Mouse (Mus musculus) activated CD4-positive, CD25-positive, alpha-beta regulatory T cell (primary cell): ENCODE results near the gene Cabp4. TPM values are rescaled to one million over a fixed set of nuclear protein-coding genes. Genes with fewer than 3 reads are reported as not detected.

Experiments used
- polyA plus RNA-seq, 2 experiments: library from polyadenylated mRNA; unstranded; fragments of 100-300 nt; shearing (Covaris generic); gene quantifications; one replicate each; pipeline ENCODE4 v1.2.1; 2017

Gene Cabp4
- under 1 TPM; 0.16 to 0.52 TPM for polyA plus RNA-seq

DNA sequence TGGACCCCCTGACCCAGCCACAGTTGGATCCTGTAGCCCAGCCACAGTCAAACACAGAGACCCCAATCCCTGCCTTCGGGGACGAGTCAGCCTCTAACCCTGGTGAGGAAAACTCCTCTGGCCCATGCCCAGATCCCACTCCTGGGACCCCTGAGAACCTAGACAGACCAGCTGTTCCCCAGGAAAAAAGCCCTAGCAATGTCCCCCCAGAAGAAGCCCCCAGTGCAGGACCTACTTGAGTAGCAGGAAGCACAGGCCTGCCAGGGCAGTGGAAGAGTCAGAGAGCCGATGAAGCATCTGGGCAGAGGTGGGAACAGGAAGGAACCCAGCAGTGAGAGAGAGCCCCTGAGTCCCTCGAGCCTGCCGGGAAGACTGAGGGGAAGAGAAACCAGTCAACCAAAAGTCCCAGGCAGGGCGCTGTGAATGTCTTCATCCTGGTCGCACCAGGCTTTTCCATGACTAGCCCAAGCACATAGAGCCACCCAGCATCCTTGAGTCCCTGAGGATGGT, at the start of gene Cabp4:
TSS of gene Cabp4 (minus strand) at position 275 of the 510 bp plus-strand sequence.

DNA sequence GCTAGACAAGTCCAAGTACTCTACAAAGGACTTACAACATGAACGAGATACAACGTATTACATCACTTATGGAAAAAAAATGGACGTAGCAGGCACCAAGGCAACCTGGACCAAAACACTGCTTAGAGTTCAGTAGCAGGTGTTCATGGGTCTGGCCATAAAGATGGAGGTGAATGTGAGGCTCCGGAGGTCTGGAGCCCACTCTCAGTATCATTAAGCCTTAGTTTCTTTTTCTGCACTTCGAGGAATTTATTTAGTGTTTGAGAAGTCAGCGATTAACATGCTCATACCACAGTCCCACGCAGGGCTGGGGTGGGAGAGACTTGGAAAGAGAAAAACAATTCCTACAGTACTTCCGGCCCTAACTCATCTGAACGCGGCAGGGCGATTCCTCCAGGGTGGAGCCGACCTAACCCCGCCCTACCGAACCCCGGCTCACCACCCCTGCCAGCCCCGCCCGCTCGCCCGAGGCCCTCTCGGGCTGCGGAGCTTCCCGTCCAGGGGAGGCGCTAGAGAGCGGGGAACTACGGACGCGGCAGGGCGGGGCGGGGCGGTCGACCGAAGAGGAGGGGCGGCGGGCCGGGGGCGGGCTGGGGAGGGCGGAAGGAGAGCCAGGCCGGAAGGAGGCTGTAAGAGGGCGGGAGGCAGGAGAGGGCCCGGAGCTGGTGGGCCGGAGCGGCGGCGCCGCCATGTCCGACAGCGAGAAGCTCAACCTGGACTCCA, 47.9 kb upstream of the Cabp4 start, which contains the start of gene Ppp1ca:
TSS of gene Ppp1ca (plus strand) at position 538 of the 723 bp plus-strand sequence.

DNA sequence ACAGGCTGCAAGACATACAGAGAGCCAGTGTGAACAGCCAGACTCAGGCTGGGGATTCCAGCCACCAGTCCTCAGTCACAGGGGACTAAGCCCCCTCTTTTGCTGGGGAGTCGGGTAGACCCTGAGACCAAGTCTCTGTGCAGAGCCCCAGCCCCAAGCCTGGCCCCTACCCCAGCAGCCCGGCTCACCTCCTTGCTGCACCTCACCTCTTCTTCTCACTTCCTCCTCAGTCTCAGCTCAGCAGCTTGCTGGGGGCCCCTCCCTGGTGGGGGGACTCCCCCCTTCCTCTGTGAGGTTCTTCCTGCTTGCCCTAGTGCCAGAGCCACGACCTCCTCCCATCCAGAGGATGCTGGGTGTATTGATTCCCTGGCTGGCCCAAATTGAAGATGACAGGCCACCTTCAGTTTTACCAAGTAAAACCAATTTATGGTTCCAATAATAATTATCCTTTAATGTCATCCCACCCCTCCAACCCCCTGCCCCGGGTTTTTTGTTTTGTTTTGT, 47.0 kb upstream of the Cabp4 start, which contains the start of gene Tbc1d10c:
TSS of gene Tbc1d10c (minus strand) at position 454 of the 504 bp plus-strand sequence.

DNA sequence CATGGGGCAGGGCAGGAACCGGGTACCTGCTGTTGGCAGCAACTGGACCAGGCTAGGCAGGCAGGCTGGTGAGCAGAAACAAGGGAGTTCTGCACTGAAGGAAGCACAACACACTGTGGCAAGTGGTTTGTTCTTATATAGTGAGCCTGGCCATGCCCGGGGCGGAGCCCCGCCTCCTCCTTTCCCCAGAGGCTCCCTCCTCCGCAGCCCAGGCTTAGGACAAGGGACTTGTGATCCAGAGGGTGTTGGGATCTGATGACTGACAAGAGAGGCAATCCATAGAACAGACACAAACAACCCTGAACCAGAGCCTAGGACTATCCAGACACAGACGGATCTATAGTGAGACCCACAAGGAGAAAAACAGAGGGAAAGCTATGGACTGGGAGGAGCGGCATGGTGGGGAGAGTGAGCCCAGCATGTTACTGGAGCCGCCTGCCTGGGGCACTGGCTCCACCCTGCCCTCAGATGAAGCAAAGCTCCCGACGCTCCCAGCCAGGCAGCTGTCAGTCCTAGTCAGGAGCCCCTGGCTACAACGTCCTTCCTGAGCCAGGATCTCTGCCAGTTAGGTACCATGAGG, 31.6 kb upstream of the Cabp4 start, which contains the start of gene Carns1:
TSS of gene Carns1 (minus strand) at position 112 of the 580 bp plus-strand sequence.

DNA sequence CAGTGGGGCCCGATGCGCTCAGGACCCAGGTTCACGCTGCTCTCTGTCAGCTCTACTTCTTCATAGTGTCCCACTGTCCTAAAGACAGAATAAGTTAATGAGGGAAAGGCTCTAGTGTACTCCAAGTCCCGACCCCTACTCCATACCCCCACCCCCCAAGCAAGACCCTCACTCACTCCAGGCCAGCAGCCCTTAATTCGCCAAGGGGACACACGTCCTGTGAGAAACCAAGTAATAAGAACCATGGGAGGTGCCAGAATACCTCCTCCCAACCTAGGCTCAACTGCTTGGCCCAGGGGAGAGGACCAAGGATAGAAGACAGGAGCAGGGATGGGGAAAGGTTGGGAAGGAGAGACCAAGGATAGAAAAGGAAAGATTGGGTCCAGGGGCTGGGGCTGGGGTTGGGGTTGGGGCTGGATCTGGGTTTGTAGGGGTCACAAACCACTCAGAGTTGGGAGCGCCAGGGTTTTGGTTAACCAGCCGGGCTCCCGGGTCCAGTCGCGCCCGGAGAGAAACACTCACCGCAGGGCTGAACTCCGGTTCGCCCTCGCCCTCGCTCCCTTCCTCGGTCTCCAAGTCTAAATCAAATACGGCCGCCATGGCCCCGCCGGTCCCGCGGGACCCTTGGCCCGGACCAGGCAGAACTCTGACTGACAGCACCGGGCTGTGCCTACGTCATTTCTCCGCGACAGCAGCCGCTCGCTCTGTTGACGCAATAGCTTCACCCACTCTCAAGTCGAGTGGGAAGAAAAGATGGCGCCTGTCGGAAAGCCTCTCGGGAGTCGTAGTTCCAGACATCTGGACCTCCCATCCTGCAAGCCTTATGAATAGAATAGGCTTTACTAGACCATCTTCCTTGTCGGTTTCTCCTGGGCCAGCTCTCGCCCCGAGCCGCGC, 19.1 kb upstream of the Cabp4 start, which contains the start of gene Rps6kb2:
TSS of gene Rps6kb2 (minus strand) at position 709 of the 897 bp plus-strand sequence.

DNA sequence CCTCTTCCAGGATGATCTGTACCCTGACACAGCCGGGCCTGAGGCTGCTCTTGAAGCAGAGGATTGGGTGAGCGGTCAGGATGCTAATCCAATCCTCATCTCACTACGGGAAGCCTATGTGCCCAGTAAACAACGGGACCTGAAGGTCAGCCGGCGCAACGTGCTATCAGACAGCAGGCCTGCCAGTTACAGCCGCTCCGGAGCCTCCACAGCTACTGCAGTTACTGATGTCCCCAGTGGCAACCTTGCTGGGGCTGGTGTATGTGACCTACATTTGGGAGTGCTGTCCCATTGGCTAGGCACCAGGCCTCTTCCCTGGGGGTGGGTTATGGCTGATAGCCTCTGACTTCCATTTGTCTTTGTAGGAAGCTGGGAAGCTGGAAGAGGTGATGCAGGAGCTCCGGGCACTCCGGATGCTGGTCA, 9.4 kb upstream of the Cabp4 start, which contains the start of gene Ptprcap:
TSS of gene Ptprcap (plus strand) at position 373 of the 423 bp plus-strand sequence.

DNA sequence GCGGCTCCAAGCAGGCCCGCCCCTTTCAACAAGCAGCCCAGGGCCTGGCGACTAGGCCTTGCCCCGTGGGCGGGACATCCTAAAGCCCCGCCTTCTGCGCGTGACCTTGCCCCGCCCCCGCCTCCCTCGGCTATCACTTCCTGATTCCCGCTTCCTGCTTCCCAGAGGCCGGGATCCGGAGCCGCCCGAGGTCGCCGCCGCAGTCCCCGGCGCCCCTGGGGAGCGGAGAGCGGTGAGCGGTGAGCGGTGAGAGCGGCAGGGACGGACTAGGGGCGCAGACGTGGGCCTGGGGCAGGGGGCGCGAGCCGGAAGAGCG, 4.6 kb upstream of the Cabp4 start, which contains the start of gene Coro1b:
TSS of gene Coro1b (plus strand) at position 129 of the 316 bp plus-strand sequence.

DNA sequence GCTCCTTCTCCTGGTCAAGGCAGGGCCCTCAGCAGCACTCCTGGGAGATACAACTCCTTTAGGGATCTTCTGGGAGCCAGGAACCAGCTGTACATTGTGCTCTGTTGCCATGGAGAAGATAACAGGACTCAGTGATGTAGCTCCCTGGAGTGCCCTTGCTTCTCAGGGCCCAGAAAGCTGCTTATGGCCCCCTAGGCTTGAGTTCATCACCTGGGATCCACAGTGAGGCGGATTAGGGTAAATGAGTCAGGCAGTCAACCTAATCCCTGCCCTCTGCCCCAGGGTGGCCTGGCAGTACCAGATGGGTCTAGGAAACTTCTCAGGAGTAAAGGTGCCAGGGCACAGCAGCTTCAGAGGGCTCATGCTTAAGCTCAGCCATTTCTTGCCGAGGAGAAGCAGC, 4.4 kb downstream of the Cabp4 start, which contains the start of gene Gpr152:
TSS of gene Gpr152 (plus strand) at position 342 of the 400 bp plus-strand sequence.

DNA sequence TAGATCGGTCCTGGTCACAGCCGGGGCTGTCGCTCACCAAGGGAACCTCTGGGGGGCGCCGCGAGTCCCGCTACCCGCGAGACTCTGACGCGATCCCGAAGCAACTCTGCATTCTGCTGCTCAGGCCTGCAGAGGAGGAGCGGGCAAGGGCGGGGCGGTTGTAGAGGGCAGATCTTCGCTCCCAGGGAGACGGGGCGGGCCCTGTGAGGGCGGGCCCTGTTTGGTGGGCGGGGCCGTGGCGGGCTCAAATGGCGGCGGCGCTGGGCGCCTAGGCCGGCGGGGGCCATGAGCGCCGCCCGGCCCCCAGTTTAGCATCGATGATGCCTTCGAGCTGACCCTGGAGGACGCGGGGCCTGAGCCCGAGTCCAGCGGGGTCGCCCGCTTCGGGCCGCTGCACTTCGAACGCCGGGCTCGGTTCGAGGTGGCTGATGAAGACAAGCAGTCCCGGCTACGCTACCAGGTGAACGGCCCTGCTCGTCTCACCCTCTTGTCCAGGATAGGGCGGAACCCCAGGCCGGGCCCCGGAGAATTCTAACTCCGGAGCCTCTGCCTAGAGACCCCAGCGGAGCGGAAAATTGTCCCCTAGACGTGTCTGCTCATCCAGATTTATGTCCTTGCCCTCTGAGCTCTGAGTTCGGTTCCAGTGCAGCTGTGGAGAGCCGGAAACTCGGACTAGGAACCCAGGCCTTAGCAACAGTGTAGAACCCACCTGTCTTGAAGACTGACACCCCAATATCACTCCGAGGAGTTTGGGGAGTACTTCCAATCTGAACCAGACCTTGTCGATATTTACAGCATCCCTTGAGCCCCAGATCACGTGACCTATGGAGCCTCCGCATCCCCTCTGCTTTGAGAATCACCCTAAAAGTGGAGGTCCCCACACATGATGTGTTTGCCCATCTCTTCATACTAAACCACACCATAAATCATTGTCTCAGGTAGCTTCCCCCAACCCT, 17.8 kb downstream of the Cabp4 start, which contains the start of gene Aip:
TSS of gene Aip (minus strand) at position 118 of the 956 bp plus-strand sequence.

DNA sequence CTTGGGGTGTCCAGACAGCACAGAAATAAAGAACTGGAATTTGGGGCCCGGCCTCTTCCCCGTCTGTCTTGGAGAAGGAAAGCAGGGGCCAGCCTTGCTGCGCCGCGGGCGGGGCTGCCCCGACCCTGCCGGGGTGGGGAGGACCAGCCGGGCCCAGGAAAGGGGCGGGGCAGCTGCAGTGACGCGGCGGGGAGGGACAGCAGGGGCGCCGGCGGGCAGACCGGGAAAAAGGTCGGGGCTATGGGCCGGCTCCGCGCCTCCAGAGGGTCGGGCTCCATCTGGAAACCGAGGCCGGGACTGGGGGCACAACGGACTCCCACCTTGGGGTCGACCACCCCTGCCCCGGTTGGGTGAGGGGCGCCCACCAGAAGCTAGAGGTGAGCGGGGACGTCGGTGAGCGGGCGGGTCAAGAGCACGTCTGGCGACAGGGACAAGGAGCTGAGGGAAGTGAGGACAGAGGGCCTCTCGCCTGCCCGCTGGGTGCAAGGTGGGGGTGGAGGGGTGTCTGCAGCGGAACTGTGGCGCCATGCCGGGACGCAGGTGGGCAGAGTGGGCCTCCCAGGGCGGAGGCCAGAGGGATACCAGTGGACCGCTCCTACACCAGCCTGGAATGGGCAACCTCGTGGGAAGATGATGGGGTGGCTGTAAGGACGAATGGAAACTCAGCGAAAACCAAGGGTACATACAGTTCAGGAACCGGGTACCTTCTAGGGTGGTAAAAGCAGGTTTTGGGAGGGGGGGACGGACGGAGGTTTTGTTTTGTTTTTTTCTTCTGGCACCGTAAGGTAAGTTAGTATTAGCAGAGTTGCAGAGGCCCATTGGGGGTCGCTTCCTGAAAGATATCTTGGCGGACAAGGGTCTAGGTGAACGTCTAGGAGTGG, 43.8 kb downstream of the Cabp4 start, which contains the start of gene Pitpnm1:
TSS of gene Pitpnm1 (plus strand) at position 162 of the 881 bp plus-strand sequence.

DNA sequence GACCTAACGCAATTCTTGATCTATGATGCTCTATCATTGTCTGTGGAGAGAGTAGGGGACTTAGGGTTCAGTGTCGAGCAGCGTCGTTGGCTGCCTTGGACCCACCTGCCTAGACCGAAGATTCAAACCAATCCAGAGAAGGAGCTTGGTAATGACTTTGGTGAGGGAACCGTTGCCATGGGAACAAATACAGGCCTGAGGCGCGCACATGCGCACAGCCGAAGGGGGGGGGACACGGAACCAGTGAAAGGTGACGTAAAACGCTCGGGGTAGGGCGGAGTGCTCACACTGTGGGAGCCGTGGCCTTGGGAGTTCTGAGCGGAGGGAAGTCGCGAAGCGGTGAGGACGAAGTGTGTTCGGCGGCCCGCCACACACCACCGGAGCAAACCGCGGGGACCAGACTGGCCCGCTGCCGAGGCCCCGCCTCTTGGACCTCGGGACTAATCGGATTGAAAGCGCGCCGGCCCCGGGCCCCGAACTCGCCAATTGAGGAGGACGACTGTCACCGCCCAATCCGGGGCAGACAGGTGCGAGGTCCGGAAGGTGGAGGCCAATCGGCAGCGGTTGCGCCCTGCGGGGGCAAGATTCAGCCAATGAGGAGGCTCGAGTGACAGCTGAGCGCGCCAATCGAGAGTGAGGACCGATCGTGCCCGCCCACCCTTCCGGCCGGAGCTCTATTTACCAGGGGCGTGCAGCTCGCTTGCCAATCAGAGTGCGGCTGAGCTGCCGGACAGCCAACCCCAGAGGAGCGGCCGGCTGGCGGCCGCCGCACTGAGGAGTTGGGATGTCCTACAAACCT, 47.0 kb downstream of the Cabp4 start, which contains the start of gene Cdk2ap2:
TSS of gene Cdk2ap2 (plus strand) at position 541 of the 799 bp plus-strand sequence.

Other genes with a start within 250 kb of the Cabp4 start
- 10 to 100 TPM; 58.6 to 70.8 TPM for gene Tcirg1, start 236.9 kb downstream of the Cabp4 start, polyA plus RNA-seq
- 100 to 1,000 TPM; 218 to 241 TPM for gene Ndufs8, start 231.3 kb downstream of the Cabp4 start, polyA plus RNA-seq
- gene Aldh3b1, start 214.2 kb downstream of the Cabp4 start, polyA plus RNA-seq: 1 to 10 TPM in 1 of 2 experiments, under 1 TPM in 1; 0.63 to 1.3 TPM
- 10 to 100 TPM; 24.4 to 40.8 TPM for gene Unc93b1, start 208.8 kb downstream of the Cabp4 start, polyA plus RNA-seq
- under 1 TPM in 1 of 2 experiments, not detected in 1; 0.20 TPM for gene Aldh3b3, start 185.4 kb downstream of the Cabp4 start, polyA plus RNA-seq
- not detected for gene Aldh3b2, start 171.7 kb downstream of the Cabp4 start, polyA plus RNA-seq
- gene Acy3, start 157.5 kb downstream of the Cabp4 start, polyA plus RNA-seq: under 1 TPM in 1 of 2 experiments, not detected in 1; 0.66 TPM
- under 1 TPM in 1 of 2 experiments, not detected in 1; 0.12 TPM for gene Tbx10, start 151.3 kb downstream of the Cabp4 start, polyA plus RNA-seq
- gene Nudt8, start 143.5 kb downstream of the Cabp4 start, polyA plus RNA-seq: 10 to 100 TPM; 11.5 to 24.3 TPM
- gene Gm49405, start 143.4 kb downstream of the Cabp4 start, polyA plus RNA-seq: 1 to 10 TPM in 1 of 2 experiments, under 1 TPM in 1; 0.42 to 2.4 TPM
- 1 to 10 TPM in 1 of 2 experiments, under 1 TPM in 1; 0.52 to 4.1 TPM for gene Doc2g, start 140.7 kb downstream of the Cabp4 start, polyA plus RNA-seq
- 100 to 1,000 TPM; 134 to 170 TPM for gene Ndufv1, start 131.2 kb downstream of the Cabp4 start, polyA plus RNA-seq
- gene Gstp1, start 106.0 kb downstream of the Cabp4 start, polyA plus RNA-seq: 100 to 1,000 TPM; 602 to 648 TPM
- gene Gstp2, start 98.0 kb downstream of the Cabp4 start, polyA plus RNA-seq: 10 to 100 TPM in 1 of 2 experiments, 1 to 10 TPM in 1; 2.0 to 12.8 TPM
- gene Gstp3, start 84.5 kb downstream of the Cabp4 start, polyA plus RNA-seq: 100 to 1,000 TPM; 132 to 137 TPM
- not detected for gene Cabp2, start 62.5 kb downstream of the Cabp4 start, polyA plus RNA-seq
- gene Cdk2ap2, start 46.9 kb downstream of the Cabp4 start, polyA plus RNA-seq: 100 to 1,000 TPM; 721 to 747 TPM
- gene Pitpnm1, start 44.0 kb downstream of the Cabp4 start, polyA plus RNA-seq: 100 to 1,000 TPM; 256 to 279 TPM
- 100 to 1,000 TPM; 195 to 206 TPM for gene Aip, start 18.2 kb downstream of the Cabp4 start, polyA plus RNA-seq
- gene Gpr152, start 4.2 kb downstream of the Cabp4 start, polyA plus RNA-seq: not detected
- gene Coro1b, start 4.6 kb upstream of the Cabp4 start, polyA plus RNA-seq: 100 to 1,000 TPM; 293 to 521 TPM
- gene Ptprcap, start 9.6 kb upstream of the Cabp4 start, polyA plus RNA-seq: 1,000 to 10,000 TPM; 1,707 to 1,870 TPM
- gene Rps6kb2, start 19.3 kb upstream of the Cabp4 start, polyA plus RNA-seq: 10 to 100 TPM; 43.4 to 45.2 TPM
- 10 to 100 TPM; 11.8 to 20.0 TPM for gene Carns1, start 31.4 kb upstream of the Cabp4 start, polyA plus RNA-seq
- 100 to 1,000 TPM; 624 to 764 TPM for gene Tbc1d10c, start 47.3 kb upstream of the Cabp4 start, polyA plus RNA-seq
- gene Ppp1ca, start 48.0 kb upstream of the Cabp4 start, polyA plus RNA-seq: 1,000 to 10,000 TPM; 1,254 to 1,335 TPM
- gene Rad9a, start 57.6 kb upstream of the Cabp4 start, polyA plus RNA-seq: 10 to 100 TPM; 43.8 to 69.5 TPM
- 10 to 100 TPM; 20.4 to 31.3 TPM for gene Clcf1, start 70.2 kb upstream of the Cabp4 start, polyA plus RNA-seq
- not detected for gene AC109138.7, start 70.3 kb upstream of the Cabp4 start, polyA plus RNA-seq
- 100 to 1,000 TPM; 124 to 142 TPM for gene Pold4, start 87.9 kb upstream of the Cabp4 start, polyA plus RNA-seq
- 1 to 10 TPM in 1 of 2 experiments, under 1 TPM in 1; 0.61 to 1.4 TPM for gene Ssh3, start 125.1 kb upstream of the Cabp4 start, polyA plus RNA-seq
- gene Ankrd13d, start 139.1 kb upstream of the Cabp4 start, polyA plus RNA-seq: 1 to 10 TPM; 3.2 to 8.3 TPM
- 100 to 1,000 TPM; 351 to 389 TPM for gene Grk2, start 162.2 kb upstream of the Cabp4 start, polyA plus RNA-seq